Mouse (Mus musculus) mouse embryonic stem cell (cell line): Measurements from ENCODE around the gene Pts.

Experiments used
- in situ Hi-C, 2 experiments: fragments of 300-500 bp; cut with MboI; formaldehyde crosslinking; loops; 1 replicate in 1 of 2; 3 replicates in 1 of 2; pipeline ENCODE4 v1.14.3; 2019 to 2020; ENCODE audit warnings: low sequenced_read_pairs in 2 of 2, low pct_unique_long_range_greater_than_20kb in 1 of 2, mixed read lengths in 1 of 2; ENCODE audit not compliant: unreplicated experiment in 1 of 2

Pts gene

DNA sequence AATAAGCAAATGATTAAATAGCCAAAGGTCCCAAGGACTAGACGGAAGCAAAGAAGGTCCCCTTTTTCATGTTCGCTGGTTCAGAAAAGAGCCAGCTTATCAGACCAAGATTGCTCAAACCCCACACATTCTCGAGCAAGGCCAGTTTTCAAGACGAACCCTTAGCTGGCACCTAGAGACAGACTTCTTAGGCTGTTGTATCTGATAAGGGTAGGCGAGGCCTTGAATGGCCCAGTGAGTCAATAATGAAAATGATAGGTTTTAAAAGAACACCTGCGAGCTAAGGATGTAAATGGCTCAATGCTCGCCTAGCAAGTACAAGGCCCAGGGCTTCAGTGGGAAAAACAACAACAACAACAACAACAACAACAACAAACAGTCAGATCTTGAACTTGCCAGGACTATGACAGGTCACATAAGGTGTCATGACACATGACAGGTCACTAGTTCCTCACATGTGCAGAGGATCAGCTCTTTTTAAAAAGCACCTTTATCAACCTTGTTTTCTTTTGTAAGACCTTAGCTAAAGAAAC, 8.1 kb upstream of the Pts start:
- in situ Hi-C loops, result no loop called here

DNA sequence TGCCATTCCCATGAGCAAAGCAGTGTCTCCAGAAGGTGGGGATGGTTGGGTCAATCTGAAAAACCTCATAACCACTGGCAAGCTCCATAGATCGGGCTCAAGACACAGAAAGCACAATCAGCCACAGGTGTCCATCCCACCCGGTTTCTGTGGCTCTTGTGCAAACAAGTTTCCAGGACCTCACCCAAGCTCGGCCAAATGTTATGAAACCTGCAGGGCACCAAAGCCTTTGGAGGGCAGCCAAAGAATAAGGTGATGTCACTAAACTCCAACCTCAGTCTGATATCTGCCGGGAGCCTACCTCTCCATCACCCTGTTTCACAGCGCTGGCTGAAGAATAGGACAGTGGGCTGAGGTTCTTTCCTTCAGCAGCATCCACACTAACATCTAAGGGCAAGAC, 7.4 kb upstream of the Pts start:
- in situ Hi-C loops, result no loop called here

DNA sequence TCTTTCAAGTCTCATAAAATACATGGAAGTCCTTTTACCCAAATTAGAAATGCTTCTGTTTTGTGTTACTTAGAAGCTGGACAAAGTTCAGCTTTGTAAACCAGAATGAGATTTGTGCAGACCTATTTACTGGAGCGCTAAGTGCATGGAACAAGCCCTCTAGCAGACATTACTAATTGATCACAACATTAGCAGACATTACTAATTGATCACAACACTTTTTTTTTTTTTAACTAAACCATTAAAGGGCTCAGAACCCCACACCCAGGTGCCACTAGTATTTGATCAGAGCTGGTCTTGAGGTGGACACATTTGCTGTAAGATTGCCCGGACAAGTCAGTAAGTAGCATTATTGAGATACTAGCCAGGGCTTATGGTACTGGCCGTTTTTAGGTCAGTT, 5.3 kb upstream of the Pts start:
- in situ Hi-C loops, result no loop called here

DNA sequence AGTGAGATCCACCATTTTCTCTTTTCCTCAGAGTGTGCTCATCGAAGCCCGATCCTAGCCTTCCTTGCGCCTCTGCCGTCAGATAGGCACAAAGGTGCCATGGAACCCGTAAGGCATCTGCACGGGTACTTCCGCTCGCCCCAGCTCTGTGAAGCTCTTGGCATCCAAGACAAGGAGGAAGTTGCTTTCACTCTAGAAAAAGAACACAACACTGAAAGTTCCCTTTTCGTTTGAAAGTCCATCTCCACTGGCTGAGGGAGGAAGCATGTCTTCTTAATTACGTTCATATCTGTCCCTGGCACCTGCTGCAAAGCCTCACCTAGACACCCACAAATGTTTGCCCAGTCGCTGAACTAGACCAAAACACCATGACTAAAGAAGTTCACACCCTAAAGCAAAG, 4.8 kb upstream of the Pts start:
- in situ Hi-C loops, result no loop called here

DNA sequence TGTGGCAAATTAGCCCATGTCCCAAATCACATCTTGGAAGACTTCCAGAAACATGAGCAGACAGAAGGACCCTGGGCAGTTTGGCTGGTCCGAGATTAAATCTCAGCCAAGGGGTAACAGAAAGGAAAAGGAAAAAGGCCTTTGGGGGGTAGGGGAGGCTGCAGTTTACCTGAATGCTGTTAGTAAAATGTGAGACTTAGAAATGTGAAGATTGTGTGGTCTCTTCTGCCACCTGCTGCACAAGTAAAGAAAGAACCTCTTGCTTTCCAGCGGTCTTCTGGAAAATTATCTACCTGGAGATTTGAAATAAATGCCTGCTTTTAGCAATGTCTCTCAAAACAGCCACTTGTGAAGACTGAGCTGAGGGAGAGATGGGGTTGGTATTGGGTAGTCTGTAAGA, 2.4 kb upstream of the Pts start:
- in situ Hi-C loops, result no loop called here

DNA sequence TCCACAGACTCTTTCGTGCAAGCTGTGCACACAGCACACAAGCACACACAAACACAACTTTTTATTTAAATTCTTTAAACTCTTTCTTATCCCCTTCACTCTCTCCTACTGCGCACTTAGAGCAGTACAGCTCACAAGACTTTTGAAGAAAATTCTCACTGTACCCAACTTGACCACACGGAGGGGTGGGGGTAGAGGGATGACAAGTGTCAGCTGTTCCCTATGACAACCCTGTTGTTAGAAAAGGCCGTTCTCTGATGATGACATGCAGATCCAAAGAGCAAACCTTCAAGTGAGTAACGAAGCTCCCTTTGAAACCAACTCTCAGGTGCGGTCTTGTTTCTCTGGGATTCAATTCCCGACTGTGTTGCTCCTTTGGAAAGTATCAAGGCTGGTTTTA, 664 bp downstream of the Pts start:
- in situ Hi-C loops, result loop anchor here (5.0 to 10.0 kb wide), 2 partner anchors 53 to 71 kb away; no protein-coding TSS in a partner anchor

DNA sequence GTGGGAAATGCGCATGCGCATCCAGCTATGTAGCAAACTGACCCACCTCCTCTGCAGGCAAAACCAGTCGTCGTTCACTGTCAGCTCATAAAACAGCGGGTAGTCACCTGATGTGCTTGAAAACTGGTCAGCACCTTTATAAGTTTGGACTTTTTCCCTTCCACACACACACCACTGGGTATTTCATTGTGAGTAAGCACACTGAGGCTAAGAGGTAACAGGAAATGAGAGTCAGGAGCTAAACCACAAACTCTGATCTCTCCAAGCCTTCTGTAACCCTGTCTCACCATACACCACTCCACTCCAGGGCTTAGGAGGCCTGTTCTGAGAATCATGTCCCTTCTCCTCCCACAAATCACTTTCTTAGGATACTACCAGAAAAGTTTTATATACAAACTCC, 2.9 kb downstream of the Pts start:
- in situ Hi-C loops, result loop anchor here (5.0 to 10.0 kb wide), 2 partner anchors 51 to 68 kb away; no protein-coding TSS in a partner anchor

- in situ Hi-C loops, result loop anchor here (5.0 to 10.0 kb wide), 2 partner anchors 50 to 68 kb away; no protein-coding TSS in a partner anchor
Observed at GRCm38 (mm10) chr9:50524936-50525335, 3.6 kb downstream of the Pts start.

GRCm38 (mm10) chr9:50522574-50522973, 6.0 kb downstream of the Pts start:
- in situ Hi-C loops, result loop anchor here in 1 of 2 experiments (10.0 kb wide), 1 partner anchor 48 kb away; no protein-coding TSS in a partner anchor

- in situ Hi-C loops, result loop anchor here in 1 of 2 experiments (10.0 kb wide), 1 partner anchor 47 kb away; no protein-coding TSS in a partner anchor
Observed at GRCm38 (mm10) chr9:50521562-50521961, 7.0 kb downstream of the Pts start.

- in situ Hi-C loops, result loop anchor here in 1 of 2 experiments (10.0 kb wide), 1 partner anchor 46 kb away; no protein-coding TSS in a partner anchor
Observed at GRCm38 (mm10) chr9:50520748-50521147, 7.8 kb downstream of the Pts start.

DNA sequence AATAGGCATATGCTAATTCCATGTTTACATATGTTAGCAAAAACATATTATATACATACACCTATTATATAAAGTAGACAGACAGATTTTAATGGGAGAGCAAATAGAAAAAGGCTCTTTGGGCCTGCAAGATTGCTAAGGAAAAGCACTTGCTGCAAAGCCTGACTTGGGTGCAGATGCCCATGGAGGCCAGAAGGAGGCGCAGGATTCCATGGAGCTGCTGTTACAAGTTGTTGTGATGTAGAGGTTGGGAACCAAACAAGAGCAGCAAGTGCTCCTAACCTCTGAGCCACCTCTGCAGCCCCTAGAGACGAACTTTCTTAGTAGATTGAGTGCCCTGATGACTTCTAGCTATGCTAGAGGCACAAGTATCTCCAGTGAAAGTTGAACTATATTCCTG, 9.7 kb downstream of the Pts start:
- in situ Hi-C loops, result no loop called here

DNA sequence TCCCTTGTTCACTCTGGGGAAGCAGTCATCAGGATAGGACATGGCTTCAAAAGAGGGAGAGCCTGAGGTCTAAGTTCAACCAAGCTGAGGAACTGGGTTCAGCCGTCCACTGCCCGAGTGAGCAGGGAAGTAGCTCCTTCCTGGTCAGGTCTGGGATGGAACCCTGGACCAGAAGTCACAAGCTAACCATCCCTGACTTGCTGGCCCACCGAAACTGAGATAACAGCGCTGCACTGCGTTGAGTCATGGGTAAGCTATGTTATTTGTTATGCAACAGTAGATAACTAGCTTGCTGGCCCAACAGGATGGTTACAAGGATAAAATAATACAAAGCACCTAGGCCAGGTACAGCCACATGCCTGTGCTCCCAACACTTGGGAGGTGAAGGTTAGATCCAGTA, 13.1 kb downstream of the Pts start:
- in situ Hi-C loops, result no loop called here

GRCm38 (mm10) chr9:50507570-50507969, 21.0 kb downstream of the Pts start:
- in situ Hi-C loops, result no loop called here

- in situ Hi-C loops, result no loop called here
Observed at GRCm38 (mm10) chr9:50505405-50505804, 23.1 kb downstream of the Pts start.

- in situ Hi-C loops, result no loop called here
Observed at GRCm38 (mm10) chr9:50502949-50503348, 25.6 kb downstream of the Pts start.

DNA sequence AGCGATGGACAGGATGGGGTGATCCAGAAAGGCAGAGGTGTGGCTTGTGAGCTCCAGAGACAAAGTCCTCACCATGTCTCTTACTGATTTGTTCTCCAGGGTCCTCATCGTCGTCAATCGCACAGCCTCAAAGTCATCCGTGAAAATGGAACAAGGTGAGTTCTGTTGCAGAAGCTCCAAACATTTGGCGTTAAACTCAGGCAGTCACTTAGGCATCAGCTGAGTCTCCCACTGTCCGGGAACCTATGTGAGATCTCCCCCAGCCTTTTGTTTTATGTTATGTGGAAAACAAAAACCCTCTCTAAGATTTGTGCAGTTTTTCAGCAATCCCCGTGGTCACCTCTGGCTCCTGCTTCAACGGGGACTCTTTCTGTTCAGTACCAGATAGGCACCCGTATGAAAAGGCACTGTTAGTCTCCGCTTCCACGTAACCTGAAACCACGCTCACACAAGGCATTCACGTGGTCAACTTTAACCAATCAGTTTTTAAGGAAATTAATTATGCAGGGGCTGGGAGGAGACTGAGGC, 27.5 kb downstream of the Pts start:
- in situ Hi-C loops, result no loop called here

DNA sequence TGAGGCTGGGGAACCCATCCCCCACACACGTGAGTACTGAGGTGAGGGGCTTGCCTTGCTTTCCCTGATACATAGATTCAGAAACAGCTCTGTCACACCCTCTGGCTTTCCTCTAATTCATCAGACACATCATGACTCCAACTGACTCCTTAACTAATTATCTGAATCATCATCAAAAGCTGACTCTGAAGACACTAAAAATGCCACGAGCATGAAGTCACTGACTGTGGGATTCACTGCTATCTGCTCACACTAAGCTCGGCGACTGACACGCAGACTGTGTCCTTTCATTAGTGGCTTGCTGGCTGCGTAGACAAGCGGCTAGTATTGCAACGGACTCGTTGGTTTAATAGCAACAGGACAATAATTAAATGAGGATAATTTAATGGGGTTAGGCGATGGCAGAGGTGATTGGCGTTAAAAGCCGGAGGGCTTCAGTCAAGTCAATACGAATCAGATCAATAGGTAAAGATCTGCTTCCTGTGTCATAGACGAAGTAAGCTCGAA, 28.0 kb downstream of the Pts start:
- in situ Hi-C loops, result no loop called here

DNA sequence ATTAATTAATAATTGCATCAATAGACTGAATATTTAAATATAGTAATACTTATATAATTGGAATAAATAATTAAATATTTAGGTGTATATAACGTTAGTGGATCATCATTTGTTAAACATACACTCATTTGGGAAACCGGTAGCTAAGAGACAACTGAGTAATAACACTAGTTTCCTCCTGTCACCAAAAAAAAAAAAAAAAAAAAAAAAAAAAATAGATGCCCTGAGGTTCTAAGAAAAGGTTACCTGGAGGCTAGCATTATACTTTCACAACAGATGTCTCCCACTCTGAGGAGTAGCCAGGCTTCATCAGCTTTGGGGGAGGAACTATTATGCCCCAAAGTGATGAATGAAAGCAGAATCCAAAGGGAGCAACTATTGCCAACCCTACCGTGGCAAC, 28.7 kb downstream of the Pts start:
- in situ Hi-C loops, result no loop called here

- in situ Hi-C loops, result no loop called here
Observed at GRCm38 (mm10) chr9:50498815-50499214, 29.7 kb downstream of the Pts start.
